Mouse (Mus musculus) kidney, adult 2 months (tissue): ENCODE data around the gene Zfp580.

Experiments
- CTCF ChIP-seq: fragments of 200-500 bp; conservative IDR thresholded peaks from 2 replicates; pipeline ENCODE4 v1.5.1; 2011; ENCODE audit warnings: low read depth, mild to moderate bottlenecking, control low read depth, low read length, moderate library complexity, mixed read lengths; ENCODE audit not compliant: insufficient read depth, insufficient read length
- POLR2A ChIP-seq: fragments of 200-500 bp; IDR thresholded peaks from one replicate; pipeline ENCODE4 v1.6.1; 2011; ENCODE audit warnings: low read depth, low read length, control low read depth

- TF ChIP-seq CTCF, result no peak
- no peak for TF ChIP-seq POLR2A
Observed at GRCm38 (mm10) chr7:5014251-5015117, 36.9 kb upstream of the Zfp580 start, which contains the start of the genes Zfp524 and Fiz1.
